Mouse (Mus musculus) testis, postnatal 14 days (tissue): ENCODE measurements around the gene Gm44805.

ENCODE experiments used
- DNase-seq: peaks from one replicate; pipeline ENCODE4 v3.0.0; 2021; ENCODE audit warnings: low spot score

Gm44805 gene

GRCm38 (mm10) chr7:19677872-19678271 lies 3.4 kb downstream of the Gm44805 start, which contains the start of gene Apoc2:
TSS of gene Apoc2 (minus strand) at chr7:19677941.
- no peak for DNase-seq

GRCm38 (mm10) chr7:19676662-19677061 lies 4.6 kb downstream of the Gm44805 start:
- peak; percentile 76 for DNase-seq

GRCm38 (mm10) chr7:19675824-19676223 lies 5.4 kb downstream of the Gm44805 start:
- no peak for DNase-seq

- no peak for DNase-seq
These were observed 8.0 kb downstream of the Gm44805 start for GRCm38 (mm10) chr7:19673083-19673699.

- no peak for DNase-seq
These were observed 9.7 kb downstream of the Gm44805 start for GRCm38 (mm10) chr7:19671511-19671910.

GRCm38 (mm10) chr7:19668947-19669721 lies 12.1 kb downstream of the Gm44805 start:
- DNase-seq = peak; percentile 84

- no peak for DNase-seq
These were observed 13.8 kb downstream of the Gm44805 start for GRCm38 (mm10) chr7:19667434-19667833.

- no peak for DNase-seq
These were observed 14.5 kb downstream of the Gm44805 start for GRCm38 (mm10) chr7:19666750-19667149.

GRCm38 (mm10) chr7:19664955-19665841 lies 16.0 kb downstream of the Gm44805 start, which contains the start of gene Clptm1:
TSS of gene Clptm1 (minus strand) at chr7:19665033.
- DNase-seq = peak; percentile 97

- DNase-seq = no peak
These were observed 16.7 kb downstream of the Gm44805 start for GRCm38 (mm10) chr7:19664455-19664954.

GRCm38 (mm10) chr7:19663940-19664339 lies 17.3 kb downstream of the Gm44805 start:
- peak; percentile 37 for DNase-seq

- DNase-seq = no peak
These were observed 28.6 kb downstream of the Gm44805 start for GRCm38 (mm10) chr7:19652614-19653013.

- no peak for DNase-seq
These were observed 30.0 kb downstream of the Gm44805 start for GRCm38 (mm10) chr7:19651063-19651786.

GRCm38 (mm10) chr7:19641223-19641622 lies 40.0 kb downstream of the Gm44805 start:
- no peak for DNase-seq

GRCm38 (mm10) chr7:19635074-19635827 lies 46.0 kb downstream of the Gm44805 start:
- DNase-seq = no peak

GRCm38 (mm10) chr7:19634591-19634990 lies 46.6 kb downstream of the Gm44805 start:
- peak; percentile 68 for DNase-seq

GRCm38 (mm10) chr7:19633855-19634254 lies 47.4 kb downstream of the Gm44805 start:
- no peak for DNase-seq

- no peak for DNase-seq
These were observed 48.0 kb downstream of the Gm44805 start for GRCm38 (mm10) chr7:19633197-19633596.

- DNase-seq = no peak
These were observed 48.5 kb downstream of the Gm44805 start for GRCm38 (mm10) chr7:19632720-19633119.

GRCm38 (mm10) chr7:19632275-19632674 lies 48.9 kb downstream of the Gm44805 start:
- DNase-seq = no peak

GRCm38 (mm10) chr7:19629361-19629734 lies 51.9 kb downstream of the Gm44805 start, which contains the start of gene Relb:
TSS of gene Relb (minus strand) at chr7:19629438.
- peak; percentile 93 for DNase-seq
